Mouse (Mus musculus): ENCODE measurements around the gene Slc29a1.

DNA sequence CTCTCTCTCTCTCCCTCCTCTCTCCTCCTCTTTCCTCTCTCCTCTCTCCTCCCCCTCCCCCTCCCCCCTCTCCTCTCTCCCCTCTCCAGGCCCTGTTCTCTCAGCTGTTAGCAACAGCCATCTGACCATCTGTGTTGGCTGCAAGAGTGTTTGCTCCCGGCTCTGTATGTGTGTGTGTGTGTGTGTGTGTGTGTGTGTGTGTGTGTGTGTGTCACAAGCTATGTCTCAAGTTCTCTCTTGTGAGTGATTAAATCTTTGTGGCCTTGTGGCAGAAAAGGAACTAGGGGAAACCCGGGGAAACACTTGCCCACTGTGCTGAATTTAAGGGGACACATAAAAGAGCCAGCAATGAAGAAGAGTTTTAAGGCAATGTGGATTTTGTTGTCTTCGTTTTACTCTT, 1.6 kb downstream of the Slc29a1 start:
- TF ChIP-seq POLR2A (IDR thresholded peaks at IDR 0.05; ENCODE audit: control insufficient read depth, extremely low read depth, insufficient read depth, low read length, poor library complexity) (no peak), CTCF (IDR thresholded peaks at IDR 0.05; ENCODE audit: borderline replicate concordance, control insufficient read depth, extremely low read depth, insufficient read depth, low read length, poor library complexity) (no peak)
